Mouse (Mus musculus): ENCODE data around the gene Meis1. TPM values are rescaled to one million over a fixed set of nuclear protein-coding genes. Genes with fewer than 3 reads are reported as not detected.
A peak's percentile ranks its signal among the peaks of the same experiment; 100 is the strongest.

The Meis1 gene
- polyA plus RNA-seq, 1 experiment from 2014 or later = 132 TPM

- 37% methylated on average over 8 of the region's 8 CpGs for WGBS
- no peak overlapping the region for H3K4me3 ChIP-seq (ENCODE audit: low read depth, low read length)
- no peaks in the 10 kb centered on the region for H3K9me3 ChIP-seq (ENCODE audit: low read depth, low read length)
- DNase-seq = peak; percentile 90
- H3K9ac ChIP-seq = no peak overlapping the region
- no peak overlapping the region for H3K4me2 ChIP-seq
- H3K36me3 ChIP-seq (ENCODE audit: insufficient read depth) = no peaks in the 10 kb centered on the region
- ATAC-seq (ENCODE audit: insufficient read depth) = no peak
- no peaks in the 10 kb centered on the region for H3K27me3 ChIP-seq (ENCODE audit: insufficient read depth, low read length)
- peak; percentile 69 for TF ChIP-seq CTCF (IDR thresholded peaks at IDR 0.05; ENCODE audit: low read depth)
- no peak overlapping the region for H3K27ac ChIP-seq (ENCODE audit: low read depth)
- peaks cover 18% of the 10 kb centered on the region for H3K4me1 ChIP-seq (ENCODE audit: insufficient read depth)
These were observed 5.9 kb upstream of the Meis1 start for GRCm38 (mm10) chr11:19024496-19025265.

- H3K27me3 ChIP-seq (ENCODE audit: insufficient read depth, low read length) = no peaks in the 10 kb centered on the region
- no peak overlapping the region for H3K4me3 ChIP-seq (ENCODE audit: low read depth, low read length)
- ATAC-seq (ENCODE audit: insufficient read depth) = no peak
- TF ChIP-seq CTCF (IDR thresholded peaks at IDR 0.05; ENCODE audit: low read depth) = no peak
- H3K4me1 ChIP-seq (ENCODE audit: insufficient read depth) = peaks cover 18% of the 10 kb centered on the region
- no peak overlapping the region; the same call in 1 of the 2 replicates for H3K4me2 ChIP-seq
- 19% methylated on average over 5 of the region's 5 CpGs for WGBS
- DNase-seq = peak; percentile 31
- H3K27ac ChIP-seq (ENCODE audit: low read depth) = 0 out of 2 replicates have a peak overlapping the region, but pooled peaks have one; percentile 36
- H3K36me3 ChIP-seq (ENCODE audit: insufficient read depth) = no peaks in the 10 kb centered on the region
- H3K9ac ChIP-seq = no peak overlapping the region
- no peaks in the 10 kb centered on the region for H3K9me3 ChIP-seq (ENCODE audit: low read depth, low read length)
These were observed 4.6 kb upstream of the Meis1 start for GRCm38 (mm10) chr11:19023356-19023755.

- H3K4me2 ChIP-seq = peak overlapping the region; percentile 20; the same call in 1 of the 2 replicates
- no peak for ATAC-seq (ENCODE audit: insufficient read depth)
- TF ChIP-seq CTCF (IDR thresholded peaks at IDR 0.05; ENCODE audit: low read depth) = no peak
- H3K27me3 ChIP-seq (ENCODE audit: insufficient read depth, low read length) = no peaks in the 10 kb centered on the region
- H3K9me3 ChIP-seq (ENCODE audit: low read depth, low read length) = no peaks in the 10 kb centered on the region
- H3K27ac ChIP-seq (ENCODE audit: low read depth) = peak overlapping the region; percentile 16; the same call in 1 of the 2 replicates
- 24% methylated on average over 2 of the region's 2 CpGs for WGBS
- H3K9ac ChIP-seq = no peak overlapping the region
- no peak for DNase-seq
- H3K36me3 ChIP-seq (ENCODE audit: insufficient read depth) = no peaks in the 10 kb centered on the region
- peaks cover 18% of the 10 kb centered on the region for H3K4me1 ChIP-seq (ENCODE audit: insufficient read depth)
- no peak overlapping the region for H3K4me3 ChIP-seq (ENCODE audit: low read depth, low read length)
These were observed 3.8 kb upstream of the Meis1 start for GRCm38 (mm10) chr11:19022576-19022975.

GRCm38 (mm10) chr11:19020951-19021710 lies 2.3 kb upstream of the Meis1 start:
- no peak for TF ChIP-seq CTCF (IDR thresholded peaks at IDR 0.05; ENCODE audit: low read depth)
- WGBS = 4% methylated on average over 28 of the region's 28 CpGs
- no peak for ATAC-seq (ENCODE audit: insufficient read depth)

DNA sequence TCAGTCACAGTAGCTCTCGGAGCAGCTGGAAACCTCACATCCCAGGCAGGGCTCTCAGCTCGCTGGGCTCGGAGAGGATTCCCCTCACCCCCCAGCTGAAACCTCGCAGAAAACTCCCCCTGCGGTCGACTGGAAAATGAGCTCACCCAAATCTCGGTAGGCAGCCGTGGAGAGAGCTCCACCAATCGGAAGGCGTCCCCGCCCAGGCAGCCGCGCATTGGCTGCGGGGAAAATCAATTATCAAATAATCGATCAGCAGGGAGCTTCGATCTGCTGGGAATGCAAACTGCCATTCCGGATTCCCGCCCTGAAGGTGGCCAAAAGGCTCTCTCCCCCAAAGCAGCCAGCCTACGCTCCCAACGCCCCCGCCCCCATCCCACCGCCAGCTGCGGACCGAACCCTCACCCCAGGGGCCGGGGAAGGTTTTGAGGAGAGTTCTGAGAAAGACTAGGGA lies 1.6 kb upstream of the Meis1 start:
- H3K4me3 ChIP-seq (ENCODE audit: low read depth, low read length) = peak overlapping the region; percentile 62
- WGBS = under 1% methylated on average over 25 of the region's 25 CpGs
- H3K27me3 ChIP-seq (ENCODE audit: insufficient read depth, low read length) = no peaks in the 10 kb centered on the region
- H3K4me1 ChIP-seq (ENCODE audit: insufficient read depth) = peaks cover 18% of the 10 kb centered on the region
- H3K9ac ChIP-seq = peak overlapping the region; percentile 86
- H3K9me3 ChIP-seq (ENCODE audit: low read depth, low read length) = no peaks in the 10 kb centered on the region
- peak; percentile 39; the same call in 1 of the 2 replicates for TF ChIP-seq CTCF (IDR thresholded peaks at IDR 0.05; ENCODE audit: low read depth)
- ATAC-seq (ENCODE audit: insufficient read depth) = peak; percentile 80
- H3K36me3 ChIP-seq (ENCODE audit: insufficient read depth) = peaks cover 8% of the 10 kb centered on the region; the same call in 1 of the 2 replicates
- peak; percentile 98 for DNase-seq
- peak overlapping the region; percentile 62 for H3K4me2 ChIP-seq
- peak overlapping the region; percentile 100 for H3K27ac ChIP-seq (ENCODE audit: low read depth)

More at GRCm38 (mm10) chr11:19020951-19021710, 2.3 kb upstream of the Meis1 start:
- H3K4me1 ChIP-seq (ENCODE audit: insufficient read depth) = peaks cover 18% of the 10 kb centered on the region
- no peaks in the 10 kb centered on the region for H3K27me3 ChIP-seq (ENCODE audit: insufficient read depth, low read length)
- H3K9ac ChIP-seq = peak overlapping the region; percentile 86
- no peaks in the 10 kb centered on the region for H3K9me3 ChIP-seq (ENCODE audit: low read depth, low read length)
- peak overlapping the region; percentile 62 for H3K4me3 ChIP-seq (ENCODE audit: low read depth, low read length)
- DNase-seq = peak; percentile 73
- H3K36me3 ChIP-seq (ENCODE audit: insufficient read depth) = peaks cover under 1% of the 10 kb centered on the region; the same call in 1 of the 2 replicates
- peak overlapping the region; percentile 62 for H3K4me2 ChIP-seq
- peak overlapping the region; percentile 100 for H3K27ac ChIP-seq (ENCODE audit: low read depth)

DNA sequence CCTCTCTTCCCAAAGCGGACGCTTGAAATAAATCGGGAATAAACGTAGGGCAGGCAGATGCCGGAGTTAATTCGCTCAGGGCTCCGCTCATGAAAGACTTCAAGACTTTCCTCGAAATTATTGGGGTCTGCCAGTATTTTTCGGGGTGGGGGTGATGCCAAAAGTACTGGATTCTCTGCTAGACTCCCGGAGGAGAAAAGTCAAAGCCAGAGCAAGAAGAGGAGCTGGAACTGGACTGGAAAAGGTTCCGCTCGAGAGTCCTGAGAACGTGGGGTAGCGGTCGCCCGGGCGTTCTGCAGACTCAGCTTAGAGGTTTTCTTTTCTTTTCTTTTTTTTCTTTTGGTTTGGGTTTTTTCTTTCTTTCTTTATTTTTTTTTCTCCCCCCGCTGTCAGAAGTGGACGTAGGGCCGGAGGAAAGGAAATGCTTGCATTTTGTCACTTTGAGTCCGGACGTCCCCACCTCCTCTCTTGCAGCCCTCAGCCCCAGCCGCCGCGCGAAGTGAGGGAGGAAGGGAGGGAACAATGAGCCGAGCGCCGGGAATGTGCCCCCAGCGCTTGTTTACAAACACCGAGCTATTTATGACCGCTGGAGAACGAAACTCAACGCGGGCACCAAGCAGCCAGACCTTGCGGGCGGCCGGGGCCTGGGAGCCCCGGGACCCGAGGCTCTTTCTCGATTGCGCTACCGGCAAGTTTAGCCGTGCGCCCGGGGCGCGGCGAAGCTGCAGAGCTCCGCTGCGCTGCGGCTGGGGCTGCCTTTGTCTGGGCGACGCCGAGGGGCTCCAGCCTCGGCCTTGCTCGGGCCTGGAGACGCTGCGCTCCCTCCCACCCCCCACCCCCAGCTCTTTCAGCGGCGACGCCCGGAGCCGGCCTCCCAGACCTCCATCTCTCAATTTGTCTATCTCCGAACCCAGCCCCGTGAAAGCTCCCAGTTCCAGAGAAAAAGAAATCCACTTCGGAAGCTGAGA lies 703 bp upstream of the Meis1 start:
- Histone ChIP-seq H3K4me1 (ENCODE audit: insufficient read depth) (peaks cover 18% of the 10 kb centered on the region), H3K4me3 (ENCODE audit: low read depth, low read length) (peak overlapping the region; percentile 62), H3K27ac (ENCODE audit: low read depth) (peak overlapping the region; percentile 100), H3K4me2 (peak overlapping the region; percentile 62), H3K9me3 (ENCODE audit: low read depth, low read length) (no peaks in the 10 kb centered on the region), H3K27me3 (ENCODE audit: insufficient read depth, low read length) (no peaks in the 10 kb centered on the region), H3K36me3 (ENCODE audit: insufficient read depth) (peaks cover 16% of the 10 kb centered on the region; the same call in 1 of the 2 replicates), H3K9ac (peak overlapping the region; percentile 86)
- TF ChIP-seq CTCF (IDR thresholded peaks at IDR 0.05; ENCODE audit: low read depth) = no peak
- WGBS = under 1% methylated on average over 67 of the region's 67 CpGs
- DNase-seq (peak; percentile 80), ATAC-seq (ENCODE audit: insufficient read depth) (peak; percentile 15; the same call in 1 of the 2 replicates)
